Mouse (Mus musculus) heart, adult 8-10 months (tissue): ENCODE data around the gene Olfr658. TPM values are rescaled to one million over a fixed set of nuclear protein-coding genes. Genes with fewer than 3 reads are reported as not detected.

ENCODE experiments used
- DNase-seq: peaks from one replicate; pipeline ENCODE4 v3.0.0; 2022; ENCODE audit warnings: low spot score
- total RNA-seq, 4 experiments: library from RNA; stranded (reverse); gene quantifications; 2 replicates each; pipeline ENCODE4 v1.2.4; 2022

Olfr658 gene
- total RNA-seq, result not detected

GRCm38 (mm10) chr7:104646841-104647482, at the start of gene Olfr658:
Gene Olfr658, minus strand, starts transcription at chr7:104647305.
- peak; percentile 5 for DNase-seq

- no peak for DNase-seq
Observed at GRCm38 (mm10) chr7:104686201-104686600, 39.1 kb upstream of the Olfr658 start, which contains the start of gene Olfr661. Gene Olfr661, plus strand, starts transcription at chr7:104686501.

- no peak for DNase-seq
Observed at GRCm38 (mm10) chr7:104666453-104666852, 19.3 kb upstream of the Olfr658 start, which contains the start of gene Olfr659. Gene Olfr659, plus strand, starts transcription at chr7:104666753.

GRCm38 (mm10) chr7:104624494-104624893, 22.6 kb downstream of the Olfr658 start, which contains the start of gene Olfr657:
Gene Olfr657, plus strand, starts transcription at chr7:104624794.
- DNase-seq, result no peak

- no peak for DNase-seq
Observed at GRCm38 (mm10) chr7:104613655-104614054, 33.5 kb downstream of the Olfr658 start, which contains the start of gene Olfr656. Gene Olfr656, plus strand, starts transcription at chr7:104613955.

GRCm38 (mm10) chr7:104604727-104605126, 42.4 kb downstream of the Olfr658 start:
- DNase-seq, result no peak

- DNase-seq, result peak; percentile 4
Observed at GRCm38 (mm10) chr7:104603173-104603572, 43.9 kb downstream of the Olfr658 start.

GRCm38 (mm10) chr7:104601679-104602078, 45.4 kb downstream of the Olfr658 start, which contains the start of gene Olfr655:
Gene Olfr655, minus strand, starts transcription at chr7:104601779.
- DNase-seq, result no peak

Other genes with a start within 250 kb of the Olfr658 start
- under 1 TPM in 1 of 4 experiments, not detected in 3; 0.34 TPM for gene Trim30c, start 246.5 kb downstream of the Olfr658 start, total RNA-seq
- 1 to 10 TPM; 3.4 to 4.2 (median 3.5) TPM for gene Trim30a, start 182.1 kb downstream of the Olfr658 start, total RNA-seq
- 1 to 10 TPM in 1 of 4 experiments, under 1 TPM in 3; 0.65 to 1.1 (median 0.75) TPM for gene Trim30d, start 139.5 kb downstream of the Olfr658 start, total RNA-seq
- gene Olfr651, start 97.2 kb downstream of the Olfr658 start, total RNA-seq, result not detected
- not detected for gene Olfr652, start 86.4 kb downstream of the Olfr658 start, total RNA-seq
- gene Olfr653, start 70.0 kb downstream of the Olfr658 start, total RNA-seq, result not detected
- gene Olfr654, start 60.3 kb downstream of the Olfr658 start, total RNA-seq, result not detected
- gene Olfr655, start 45.5 kb downstream of the Olfr658 start, total RNA-seq, result not detected
- gene Olfr656, start 33.4 kb downstream of the Olfr658 start, total RNA-seq, result not detected
- gene Olfr657, start 22.5 kb downstream of the Olfr658 start, total RNA-seq, result not detected
- gene Olfr659, start 19.4 kb upstream of the Olfr658 start, total RNA-seq, result not detected
- not detected for gene Olfr661, start 39.2 kb upstream of the Olfr658 start, total RNA-seq
- gene Usp17le, start 130.2 kb upstream of the Olfr658 start, total RNA-seq, result not detected
- not detected for gene Usp17lb, start 195.3 kb upstream of the Olfr658 start, total RNA-seq
- not detected for gene Usp17la, start 209.7 kb upstream of the Olfr658 start, total RNA-seq
- not detected for gene Olfr665, start 230.7 kb upstream of the Olfr658 start, total RNA-seq
- not detected for gene Olfr666, start 248.6 kb upstream of the Olfr658 start, total RNA-seq